Mouse (Mus musculus) intestine, embryonic 15.5 days (tissue): Measurements from ENCODE around the gene 0610010K14Rik. TPM values are rescaled to one million over a fixed set of nuclear protein-coding genes. Genes with fewer than 3 reads are reported as not detected.

Experiments
- ATAC-seq: fragments of 200-750 bp; cut with Nextera tagmentation; 2 replicates; pipeline ENCODE4 v1.8.0; 2017; ENCODE audit warnings: moderate TSS enrichment, moderate library complexity
- H3K27ac ChIP-seq: fragments of 300-500 bp; sonication (generic); 2 replicates; pipeline ENCODE4 v1.5.1; 2015; ENCODE audit warnings: mild to moderate bottlenecking, inconsistent platforms
- H3K27me3 ChIP-seq: fragments of 300-500 bp; sonication (generic); replicated peaks from 2 replicates; pipeline ENCODE4 v1.6.1; 2015; ENCODE audit warnings: inconsistent platforms
- H3K36me3 ChIP-seq: fragments of 300-500 bp; sonication (generic); 2 replicates; pipeline ENCODE4 v1.6.1; 2015; ENCODE audit warnings: inconsistent platforms
- H3K4me1 ChIP-seq: fragments of 300-500 bp; sonication (generic); replicated peaks from 2 replicates; pipeline ENCODE4 v1.6.1; 2015; ENCODE audit warnings: inconsistent platforms
- H3K4me2 ChIP-seq: fragments of 300-500 bp; sonication (generic); replicated peaks from 2 replicates; pipeline ENCODE4 v1.6.1; 2015; ENCODE audit warnings: mild to moderate bottlenecking, inconsistent platforms
- H3K4me3 ChIP-seq: fragments of 300-500 bp; sonication (generic); replicated peaks from 2 replicates; pipeline ENCODE4 v1.5.1; 2015; ENCODE audit warnings: inconsistent platforms
- H3K9ac ChIP-seq: fragments of 300-500 bp; sonication (generic); 2 replicates; pipeline ENCODE4 v1.6.1; 2015; ENCODE audit warnings: inconsistent platforms
- H3K9me3 ChIP-seq: fragments of 300-500 bp; sonication (generic); 2 replicates; pipeline ENCODE4 v1.6.1; 2016; ENCODE audit warnings: inconsistent platforms
- WGBS: fragments of 180-500 bp; shearing (Covaris S2); methylation state at CpG from one replicate; pipeline ENCODE4 v1.1.7; 2015; 5-methylcytosine and 5-hydroxymethylcytosine counted together
- polyA plus RNA-seq: library from polyadenylated mRNA; unstranded; fragments of >200 nt; fragmentation: Nextera tagmentation; extraction: Ambion mirVana; gene quantifications from 2 replicates; pipeline ENCODE4 v1.2.1, GENCODE M21; 2015

Gene 0610010K14Rik
- polyA plus RNA-seq, 1 experiment from 2014 or later: 138 TPM

DNA sequence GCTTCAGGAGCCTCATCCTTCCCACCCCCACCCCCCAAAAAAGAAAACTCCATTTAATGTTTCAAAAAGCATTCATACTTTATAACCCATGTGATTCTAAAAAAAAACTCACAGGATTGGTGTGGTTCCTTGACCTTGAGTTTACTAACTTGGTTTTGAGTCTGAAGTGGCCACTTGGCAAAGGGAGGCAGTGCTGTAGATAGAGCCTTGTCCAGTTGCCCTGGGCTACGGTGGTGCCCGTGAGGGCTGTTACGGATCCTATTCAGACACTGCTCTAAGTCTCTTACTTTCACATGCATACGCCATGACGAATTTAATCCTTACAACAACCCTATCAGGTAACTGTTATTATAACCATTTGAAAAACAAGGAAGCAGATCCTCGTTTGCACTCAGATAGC is 25.7 kb downstream of the 0610010K14Rik start:
- H3K9me3 ChIP-seq: no peaks in the 10 kb centered on the region
- no peak for ATAC-seq
- H3K9ac ChIP-seq: no peak overlapping the region
- H3K27me3 ChIP-seq: peaks cover 29% of the 10 kb centered on the region
- H3K36me3 ChIP-seq: no peaks in the 10 kb centered on the region
- 84% methylated on average over 6 of the region's 6 CpGs for WGBS
- no peak overlapping the region for H3K27ac ChIP-seq
- peaks cover 21% of the 10 kb centered on the region for H3K4me1 ChIP-seq
- H3K4me3 ChIP-seq: no peak overlapping the region
- H3K4me2 ChIP-seq: no peak overlapping the region

DNA sequence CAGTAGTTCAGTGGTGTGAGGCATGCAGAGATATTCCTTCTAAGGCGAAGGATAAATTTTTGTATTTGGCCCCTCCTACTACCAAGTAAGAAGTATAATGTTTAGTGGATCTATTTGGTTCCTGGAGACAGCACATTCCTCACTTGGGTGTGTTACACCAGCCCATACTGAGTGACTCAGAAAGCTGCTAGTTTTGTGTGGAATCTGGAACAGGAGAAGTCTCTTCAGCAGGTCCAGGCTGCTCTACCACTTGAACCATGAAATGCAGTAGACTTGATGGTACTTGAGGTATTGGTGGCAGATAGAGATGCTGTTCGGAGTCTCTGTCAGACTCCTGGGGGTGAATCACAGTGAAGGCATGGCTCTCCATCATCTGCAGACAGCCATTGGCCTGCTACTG is 27.0 kb downstream of the 0610010K14Rik start:
- H3K4me3 ChIP-seq: no peak overlapping the region
- no peak overlapping the region for H3K4me2 ChIP-seq
- H3K9ac ChIP-seq: no peak overlapping the region
- H3K36me3 ChIP-seq: no peaks in the 10 kb centered on the region
- peaks cover 25% of the 10 kb centered on the region for H3K27me3 ChIP-seq
- peaks cover 20% of the 10 kb centered on the region for H3K4me1 ChIP-seq
- WGBS: 78% methylated on average over 2 of the region's 2 CpGs
- ATAC-seq: no peak
- no peak overlapping the region for H3K27ac ChIP-seq
- H3K9me3 ChIP-seq: no peaks in the 10 kb centered on the region

GRCm38 (mm10) chr11:70208778-70209388 is 28.8 kb downstream of the 0610010K14Rik start:
- H3K36me3 ChIP-seq: no peaks in the 10 kb centered on the region
- peaks cover 7% of the 10 kb centered on the region for H3K27me3 ChIP-seq
- H3K27ac ChIP-seq: no peak overlapping the region
- H3K4me1 ChIP-seq: peaks cover 4% of the 10 kb centered on the region
- H3K4me3 ChIP-seq: no peak overlapping the region
- 71% methylated on average over 5 of the region's 5 CpGs for WGBS
- ATAC-seq: no peak
- no peak overlapping the region for H3K4me2 ChIP-seq
- no peaks in the 10 kb centered on the region for H3K9me3 ChIP-seq
- no peak overlapping the region for H3K9ac ChIP-seq

- Histone ChIP-seq H3K4me1 (no peaks in the 10 kb centered on the region), H3K36me3 (no peaks in the 10 kb centered on the region), H3K27me3 (no peaks in the 10 kb centered on the region), H3K9me3 (no peaks in the 10 kb centered on the region), H3K4me3 (no peak overlapping the region), H3K9ac (no peak overlapping the region), H3K4me2 (no peak overlapping the region), H3K27ac (no peak overlapping the region)
- WGBS: 81% methylated on average over 7 of the region's 7 CpGs
- ATAC-seq: no peak
Measured at GRCm38 (mm10) chr11:70207283-70207682, 30.4 kb downstream of the 0610010K14Rik start.

DNA sequence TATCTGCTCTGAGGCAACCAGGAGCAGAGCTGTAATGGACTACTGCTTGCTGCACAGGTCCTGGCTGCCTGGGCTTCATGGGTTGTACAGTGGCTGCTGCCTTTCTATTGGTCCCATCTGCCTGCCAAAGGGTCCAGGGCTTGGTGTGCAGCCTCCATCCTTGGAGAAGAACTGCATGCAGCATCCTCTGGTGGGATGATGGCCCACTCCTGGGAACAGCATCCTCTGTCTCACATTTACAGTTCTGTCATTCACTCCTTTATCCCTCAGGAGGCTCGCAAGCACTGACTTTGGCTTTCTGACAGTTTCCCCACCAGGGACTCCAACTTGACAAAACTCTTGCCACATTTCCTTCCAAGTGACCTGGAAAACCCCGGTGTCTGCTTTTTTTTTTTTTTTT is 30.9 kb downstream of the 0610010K14Rik start:
- 58% methylated on average over 2 of the region's 2 CpGs for WGBS
- no peak overlapping the region for H3K4me2 ChIP-seq
- H3K4me3 ChIP-seq: no peak overlapping the region
- H3K27me3 ChIP-seq: no peaks in the 10 kb centered on the region
- H3K27ac ChIP-seq: no peak overlapping the region
- no peak for ATAC-seq
- H3K4me1 ChIP-seq: no peaks in the 10 kb centered on the region
- H3K36me3 ChIP-seq: no peaks in the 10 kb centered on the region
- no peak overlapping the region for H3K9ac ChIP-seq
- H3K9me3 ChIP-seq: no peaks in the 10 kb centered on the region

GRCm38 (mm10) chr11:70201691-70202090 is 36.0 kb downstream of the 0610010K14Rik start:
- Histone ChIP-seq H3K27me3 (no peaks in the 10 kb centered on the region), H3K36me3 (no peaks in the 10 kb centered on the region), H3K4me3 (no peak overlapping the region), H3K4me2 (no peak overlapping the region), H3K9me3 (no peaks in the 10 kb centered on the region), H3K27ac (no peak overlapping the region), H3K4me1 (no peaks in the 10 kb centered on the region), H3K9ac (no peak overlapping the region)
- WGBS: 41% methylated on average over 5 of the region's 5 CpGs
- no peak for ATAC-seq

- Histone ChIP-seq H3K36me3 (no peaks in the 10 kb centered on the region), H3K4me2 (no peak overlapping the region), H3K4me1 (no peaks in the 10 kb centered on the region), H3K9ac (no peak overlapping the region), H3K27ac (no peak overlapping the region), H3K9me3 (no peaks in the 10 kb centered on the region), H3K27me3 (no peaks in the 10 kb centered on the region), H3K4me3 (no peak overlapping the region)
- WGBS: 82% methylated on average over 5 of the region's 5 CpGs
- ATAC-seq: no peak
Measured at GRCm38 (mm10) chr11:70200036-70200608, 37.6 kb downstream of the 0610010K14Rik start.

- H3K27me3 ChIP-seq: no peaks in the 10 kb centered on the region
- no peak overlapping the region for H3K4me2 ChIP-seq
- ATAC-seq: no peak
- no peak overlapping the region for H3K4me3 ChIP-seq
- no peaks in the 10 kb centered on the region for H3K9me3 ChIP-seq
- H3K9ac ChIP-seq: no peak overlapping the region
- H3K36me3 ChIP-seq: no peaks in the 10 kb centered on the region
- no peak overlapping the region for H3K27ac ChIP-seq
- WGBS: 67% methylated on average over 8 of the region's 8 CpGs
- no peaks in the 10 kb centered on the region for H3K4me1 ChIP-seq
Measured at GRCm38 (mm10) chr11:70199107-70199506, 38.6 kb downstream of the 0610010K14Rik start.

DNA sequence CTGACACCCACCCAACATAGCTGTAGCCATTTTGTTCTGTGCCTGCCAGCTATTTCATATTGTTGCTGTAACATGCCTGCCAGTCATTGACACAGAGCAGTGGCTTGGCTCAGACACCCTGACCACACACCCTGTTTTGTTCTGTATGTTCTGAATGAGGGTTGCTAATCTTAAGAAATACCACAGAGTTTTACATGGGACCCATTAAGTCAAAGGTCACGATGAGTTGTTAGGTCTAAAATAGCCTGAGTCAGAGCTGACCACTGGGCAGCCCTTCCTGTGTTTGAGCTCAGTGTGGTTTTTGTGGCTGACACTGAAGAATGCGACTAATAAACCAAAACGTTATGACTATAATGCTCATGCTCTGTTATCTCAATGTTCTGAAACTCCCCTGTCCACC is 39.4 kb downstream of the 0610010K14Rik start:
- no peak overlapping the region for H3K27ac ChIP-seq
- ATAC-seq: no peak
- H3K4me2 ChIP-seq: no peak overlapping the region
- no peaks in the 10 kb centered on the region for H3K36me3 ChIP-seq
- WGBS: 83% methylated on average over 3 of the region's 3 CpGs
- H3K4me3 ChIP-seq: no peak overlapping the region
- H3K27me3 ChIP-seq: no peaks in the 10 kb centered on the region
- H3K9ac ChIP-seq: no peak overlapping the region
- H3K9me3 ChIP-seq: no peaks in the 10 kb centered on the region
- H3K4me1 ChIP-seq: no peaks in the 10 kb centered on the region

GRCm38 (mm10) chr11:70193354-70194285 is 44.1 kb downstream of the 0610010K14Rik start:
- Histone ChIP-seq H3K4me3 (no peak overlapping the region), H3K4me2 (no peak overlapping the region), H3K36me3 (no peaks in the 10 kb centered on the region), H3K9ac (no peak overlapping the region), H3K4me1 (no peaks in the 10 kb centered on the region), H3K27ac (no peak overlapping the region), H3K9me3 (no peaks in the 10 kb centered on the region), H3K27me3 (no peaks in the 10 kb centered on the region)
- WGBS: 43% methylated on average over 11 of the region's 11 CpGs
- no peak for ATAC-seq

- no peak for ATAC-seq
- no peaks in the 10 kb centered on the region for H3K27me3 ChIP-seq
- 75% methylated on average over 4 of the region's 4 CpGs for WGBS
- no peaks in the 10 kb centered on the region for H3K36me3 ChIP-seq
- no peak overlapping the region for H3K27ac ChIP-seq
- H3K4me1 ChIP-seq: no peaks in the 10 kb centered on the region
- no peak overlapping the region for H3K4me3 ChIP-seq
- H3K9me3 ChIP-seq: no peaks in the 10 kb centered on the region
- H3K9ac ChIP-seq: no peak overlapping the region
- H3K4me2 ChIP-seq: no peak overlapping the region
Measured at GRCm38 (mm10) chr11:70192157-70192556, 45.6 kb downstream of the 0610010K14Rik start.

DNA sequence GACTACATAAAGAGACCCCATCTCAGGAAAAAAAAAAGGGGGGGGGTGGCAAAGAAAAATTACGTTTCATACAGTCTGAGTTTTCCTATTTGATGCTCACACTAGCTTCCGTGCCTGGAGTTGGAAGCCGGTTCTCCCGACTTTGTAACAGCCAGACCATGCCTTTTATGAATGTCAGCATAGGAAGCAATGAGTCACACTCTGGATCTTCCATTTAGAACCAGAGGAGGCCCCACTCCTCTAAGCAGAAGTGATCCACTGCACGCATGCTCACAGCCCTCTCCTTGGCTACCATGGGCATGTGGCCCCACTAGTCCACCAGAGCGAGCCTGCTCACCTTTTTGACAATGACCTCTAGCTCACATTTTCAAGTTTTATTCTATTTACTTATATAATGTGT is 46.5 kb downstream of the 0610010K14Rik start:
- 78% methylated on average over 6 of the region's 6 CpGs for WGBS
- no peak overlapping the region for H3K27ac ChIP-seq
- H3K9me3 ChIP-seq: no peaks in the 10 kb centered on the region
- no peaks in the 10 kb centered on the region for H3K4me1 ChIP-seq
- no peak overlapping the region for H3K9ac ChIP-seq
- H3K4me2 ChIP-seq: no peak overlapping the region
- no peaks in the 10 kb centered on the region for H3K27me3 ChIP-seq
- H3K36me3 ChIP-seq: no peaks in the 10 kb centered on the region
- no peak overlapping the region for H3K4me3 ChIP-seq
- ATAC-seq: no peak
